Mouse (Mus musculus): Measurements from ENCODE around the gene Ifna7.

GRCm38 (mm10) chr4:88864599-88864998 lies 48.6 kb downstream of the Ifna7 start:
- TF ChIP-seq POLR2A (IDR thresholded peaks at IDR 0.05; ENCODE audit: low read depth, low read length) (no peak), CTCF (conservative IDR thresholded peaks at IDR 0.05; ENCODE audit: insufficient read depth, insufficient read length, low read depth, low read length) (no peak)

Measured in kidney, adult 2 months (tissue).